Mouse (Mus musculus) spleen, adult 2 months (tissue): ENCODE measurements around the gene Nenf. TPM values are rescaled to one million over a fixed set of nuclear protein-coding genes. Genes with fewer than 3 reads are reported as not detected.
A peak's percentile ranks its signal among the peaks of the same experiment; 100 is the strongest.

ENCODE experiments used
- DNase-seq, 2 experiments: peaks; one replicate each; pipeline versions ENCODE4 v3.0.0 to v3.0.0-alpha.2; 2012 to 2021; ENCODE audit warnings: low spot score in 2 of 2, low read depth in 1 of 2
- H3K27ac ChIP-seq: fragments of 200-500 bp; 2 replicates; pipeline ENCODE4 v1.5.1; 2012; ENCODE audit warnings: low read length, inconsistent platforms; ENCODE audit not compliant: insufficient read depth
- H3K27me3 ChIP-seq: fragments of 200-500 bp; 2 replicates; pipeline ENCODE4 v1.6.1; 2012; ENCODE audit warnings: mild to moderate bottlenecking, moderate library complexity, low read length, inconsistent platforms; ENCODE audit not compliant: control insufficient read depth, insufficient read depth
- H3K36me3 ChIP-seq: fragments of 200-500 bp; 2 replicates; pipeline ENCODE4 v1.6.1; 2012; ENCODE audit warnings: mild to moderate bottlenecking, low read length, inconsistent platforms; ENCODE audit not compliant: control insufficient read depth, insufficient read depth
- H3K4me1 ChIP-seq: fragments of 200-500 bp; 2 replicates; pipeline ENCODE4 v1.6.1; 2011; ENCODE audit warnings: inconsistent platforms; ENCODE audit not compliant: control insufficient read depth, insufficient read depth, insufficient read length
- H3K4me3 ChIP-seq: fragments of 200-500 bp; 2 replicates; pipeline ENCODE4 v1.5.1; 2011; ENCODE audit warnings: mild to moderate bottlenecking, inconsistent platforms; ENCODE audit not compliant: insufficient read depth, insufficient read length; ENCODE audit errors: extremely low read depth
- CTCF ChIP-seq: fragments of 200-500 bp; IDR thresholded peaks from 2 replicates; pipeline ENCODE4 v1.5.1; 2011; ENCODE audit warnings: mild to moderate bottlenecking, inconsistent platforms; ENCODE audit not compliant: insufficient read depth, insufficient read length, insufficient replicate concordance; ENCODE audit errors: extremely low read depth
- POLR2A ChIP-seq: fragments of 200-500 bp; IDR thresholded peaks from 2 replicates; pipeline ENCODE4 v1.6.1; 2011; ENCODE audit warnings: low read depth, low read length, inconsistent platforms
- WGBS: fragments of 180-500 bp; shearing (Covaris S2); methylation state at CpG from one replicate; pipeline ENCODE4 v1.1.7; 2018; 5-methylcytosine and 5-hydroxymethylcytosine counted together
- polyA plus RNA-seq: library from polyadenylated mRNA; depleted of rRNA; stranded (reverse); fragments of >200 nt; gene quantifications from 2 replicates; pipeline ENCODE4 v1.2.3, GENCODE M21; 2012

The Nenf gene
- polyA plus RNA-seq, 1 experiment, result 51.4 TPM

GRCm38 (mm10) chr1:191323381-191323780 lies 5.4 kb upstream of the Nenf start:
- peak; percentile 39 to 49 for DNase-seq
- TF ChIP-seq CTCF (no peak), POLR2A (no peak)
- 74% methylated on average over 3 of the region's 3 CpGs for WGBS
- Histone ChIP-seq H3K27ac (peak overlapping the region; percentile 36; the same call in 1 of the 2 replicates), H3K27me3 (no peaks in the 10 kb centered on the region), H3K4me3 (no peak overlapping the region), H3K4me1 (peaks cover 17% of the 10 kb centered on the region; the same call in 1 of the 2 replicates), H3K36me3 (no peaks in the 10 kb centered on the region)

GRCm38 (mm10) chr1:191318686-191319085 lies 692 bp upstream of the Nenf start:
- Histone ChIP-seq H3K4me1 (peaks cover 10% of the 10 kb centered on the region), H3K36me3 (no peaks in the 10 kb centered on the region), H3K27me3 (no peaks in the 10 kb centered on the region), H3K27ac (no peak overlapping the region), H3K4me3 (no peak overlapping the region)
- no peak for TF ChIP-seq POLR2A
- no peak for TF ChIP-seq CTCF
- DNase-seq, result no peak
- WGBS, result 81% methylated on average over 5 of the region's 5 CpGs

- no peaks in the 10 kb centered on the region for H3K27me3 ChIP-seq
- H3K27ac ChIP-seq, result no peak overlapping the region
- 82% methylated on average over 8 of the region's 8 CpGs for WGBS
- H3K4me1 ChIP-seq, result peaks cover 6% of the 10 kb centered on the region; the same call in 1 of the 2 replicates
- TF ChIP-seq CTCF (no peak), POLR2A (no peak)
- no peaks in the 10 kb centered on the region for H3K36me3 ChIP-seq
- H3K4me3 ChIP-seq, result no peak overlapping the region
- no peak for DNase-seq
Observed at GRCm38 (mm10) chr1:191316818-191317217, 1.2 kb downstream of the Nenf start.

- Histone ChIP-seq H3K27ac (no peak overlapping the region), H3K36me3 (no peaks in the 10 kb centered on the region), H3K4me3 (no peak overlapping the region), H3K27me3 (no peaks in the 10 kb centered on the region), H3K4me1 (peaks cover 6% of the 10 kb centered on the region; the same call in 1 of the 2 replicates)
- TF ChIP-seq CTCF, result no peak
- no peak for TF ChIP-seq POLR2A
- no peak for DNase-seq
- 79% methylated on average over 4 of the region's 4 CpGs for WGBS
Observed at GRCm38 (mm10) chr1:191313926-191314325, 4.1 kb downstream of the Nenf start.

GRCm38 (mm10) chr1:191313158-191313557 lies 4.8 kb downstream of the Nenf start:
- no peak for DNase-seq
- peak overlapping the region; percentile 90; the same call in 1 of the 2 replicates for H3K4me3 ChIP-seq
- H3K27ac ChIP-seq, result peak overlapping the region; percentile 83
- peaks cover 5% of the 10 kb centered on the region; the same call in 1 of the 2 replicates for H3K4me1 ChIP-seq
- H3K27me3 ChIP-seq, result no peaks in the 10 kb centered on the region
- no peaks in the 10 kb centered on the region for H3K36me3 ChIP-seq
- TF ChIP-seq POLR2A (no peak), CTCF (no peak)
- WGBS, result 46% methylated on average over 6 of the region's 6 CpGs

GRCm38 (mm10) chr1:191312513-191312941 lies 5.5 kb downstream of the Nenf start:
- peak; percentile 76 to 78 for DNase-seq
- no peaks in the 10 kb centered on the region for H3K27me3 ChIP-seq
- TF ChIP-seq CTCF, result peak; percentile 92
- peak; percentile 46 for TF ChIP-seq POLR2A
- 0 out of 2 replicates have a peak, but pooled peaks cover 2% of the 10 kb centered on the region for H3K4me1 ChIP-seq
- no peaks in the 10 kb centered on the region for H3K36me3 ChIP-seq
- peak overlapping the region; percentile 83 for H3K27ac ChIP-seq
- peak overlapping the region; percentile 90 for H3K4me3 ChIP-seq
- WGBS, result under 1% methylated on average over 14 of the region's 14 CpGs

GRCm38 (mm10) chr1:191311296-191311898 lies 6.6 kb downstream of the Nenf start:
- H3K27ac ChIP-seq, result no peak overlapping the region
- no peaks in the 10 kb centered on the region for H3K36me3 ChIP-seq
- TF ChIP-seq POLR2A (no peak), CTCF (no peak)
- WGBS, result 79% methylated on average over 4 of the region's 4 CpGs
- DNase-seq, result no peak
- no peaks in the 10 kb centered on the region for H3K27me3 ChIP-seq
- no peak overlapping the region for H3K4me3 ChIP-seq
- no peaks in the 10 kb centered on the region for H3K4me1 ChIP-seq
